Mouse (Mus musculus) thymus, postnatal 0 days (tissue): ENCODE measurements around the gene Gpatch8. TPM values are rescaled to one million over a fixed set of nuclear protein-coding genes. Genes with fewer than 3 reads are reported as not detected.
A peak's percentile ranks its signal among the peaks of the same experiment; 100 is the strongest.

Experiments
- DNase-seq: peaks from one replicate; pipeline ENCODE4 v3.0.0-alpha.2; 2015; ENCODE audit warnings: low spot score
- polyA plus RNA-seq: library from polyadenylated mRNA; unstranded; fragments of >200 nt; fragmentation: Nextera tagmentation; extraction: Ambion mirVana; gene quantifications from 2 replicates; pipeline ENCODE4 v1.2.1, GENCODE M21; 2015

The Gpatch8 gene
- polyA plus RNA-seq, 1 experiment from 2014 or later: 41.0 TPM

GRCm38 (mm10) chr11:102496732-102497131 is 59.5 kb downstream of the Gpatch8 start:
- DNase-seq: no peak

- no peak for DNase-seq
Observed at GRCm38 (mm10) chr11:102496206-102496605, 60.0 kb downstream of the Gpatch8 start.

GRCm38 (mm10) chr11:102495742-102496141 is 60.5 kb downstream of the Gpatch8 start:
- no peak for DNase-seq

- no peak for DNase-seq
Observed at GRCm38 (mm10) chr11:102495114-102495513, 61.1 kb downstream of the Gpatch8 start.

GRCm38 (mm10) chr11:102494063-102494650 is 62.0 kb downstream of the Gpatch8 start:
- DNase-seq: no peak

GRCm38 (mm10) chr11:102493241-102493640 is 63.0 kb downstream of the Gpatch8 start:
- no peak for DNase-seq

- DNase-seq: no peak
Observed at GRCm38 (mm10) chr11:102487901-102488300, 68.3 kb downstream of the Gpatch8 start.

- DNase-seq: peak; percentile 62
Observed at GRCm38 (mm10) chr11:102486733-102487386, 69.3 kb downstream of the Gpatch8 start.

GRCm38 (mm10) chr11:102481779-102482178 is 74.4 kb downstream of the Gpatch8 start:
- no peak for DNase-seq

- DNase-seq: no peak
Observed at GRCm38 (mm10) chr11:102480897-102481296, 75.3 kb downstream of the Gpatch8 start.

- DNase-seq: no peak
Observed at GRCm38 (mm10) chr11:102480111-102480510, 76.1 kb downstream of the Gpatch8 start.

- DNase-seq: no peak
Observed at GRCm38 (mm10) chr11:102479581-102479980, 76.6 kb downstream of the Gpatch8 start.

GRCm38 (mm10) chr11:102478671-102479070 is 77.5 kb downstream of the Gpatch8 start:
- no peak for DNase-seq

GRCm38 (mm10) chr11:102475027-102475426 is 81.2 kb downstream of the Gpatch8 start:
- no peak for DNase-seq

GRCm38 (mm10) chr11:102469648-102470357 is 86.4 kb downstream of the Gpatch8 start, which contains the start of gene Itga2b:
Gene Itga2b (minus strand): TSS chr11:102470122.
- no peak for DNase-seq

- peak; percentile 92 for DNase-seq
Observed at GRCm38 (mm10) chr11:102467041-102467631, 89.1 kb downstream of the Gpatch8 start.

- no peak for DNase-seq
Observed at GRCm38 (mm10) chr11:102465713-102466436, 90.3 kb downstream of the Gpatch8 start.

- no peak for DNase-seq
Observed at GRCm38 (mm10) chr11:102464901-102465300, 91.3 kb downstream of the Gpatch8 start.

GRCm38 (mm10) chr11:102461764-102462163 is 94.4 kb downstream of the Gpatch8 start:
- no peak for DNase-seq

GRCm38 (mm10) chr11:102460541-102460940 is 95.7 kb downstream of the Gpatch8 start:
- no peak for DNase-seq

- peak; percentile 42 for DNase-seq
Observed at GRCm38 (mm10) chr11:102455740-102456396, 100.3 kb downstream of the Gpatch8 start.
